Mouse (Mus musculus) neural tube, embryonic 11.5 days (tissue): ENCODE data around the gene Adgrl3. TPM values are rescaled to one million over a fixed set of nuclear protein-coding genes. Genes with fewer than 3 reads are reported as not detected.

ENCODE experiments used
- ATAC-seq: fragments of 200-750 bp; cut with Nextera tagmentation; 2 replicates; pipeline ENCODE4 v1.8.0; 2017; ENCODE audit warnings: moderate number of reproducible peaks, mild to moderate bottlenecking, moderate TSS enrichment, moderate library complexity; ENCODE audit not compliant: insufficient read depth, low FRiP score, low TSS enrichment
- DNase-seq: peaks from one replicate; pipeline ENCODE4 v3.0.0-alpha.2; 2015; ENCODE audit warnings: low spot score
- H3K27ac ChIP-seq: fragments of 300-500 bp; sonication (generic); 2 replicates; pipeline ENCODE4 v1.5.1; 2014; ENCODE audit warnings: low read depth, mild to moderate bottlenecking, low read length
- H3K27me3 ChIP-seq: fragments of 300-500 bp; sonication (generic); 2 replicates; pipeline ENCODE4 v1.6.1; 2014; ENCODE audit warnings: mild to moderate bottlenecking, low read length, mixed read lengths; ENCODE audit not compliant: control insufficient read depth, insufficient read depth
- H3K36me3 ChIP-seq: fragments of 300-500 bp; sonication (generic); 2 replicates; pipeline ENCODE4 v1.6.1; 2014; ENCODE audit warnings: mild to moderate bottlenecking, low read length, moderate library complexity, mixed read lengths; ENCODE audit not compliant: control insufficient read depth, insufficient read depth
- H3K4me1 ChIP-seq: fragments of 300-500 bp; sonication (generic); 2 replicates; pipeline ENCODE4 v1.6.1; 2014; ENCODE audit warnings: low read length, mixed read lengths; ENCODE audit not compliant: control insufficient read depth, insufficient read depth
- H3K4me2 ChIP-seq: fragments of 300-500 bp; sonication (generic); 2 replicates; pipeline ENCODE4 v1.6.1; 2014; ENCODE audit warnings: low read depth, mild to moderate bottlenecking, moderate library complexity
- H3K4me3 ChIP-seq: fragments of 300-500 bp; sonication (generic); 2 replicates; pipeline ENCODE4 v1.5.1; 2014; ENCODE audit warnings: low read depth, low read length
- H3K9ac ChIP-seq: fragments of 300-500 bp; sonication (generic); 2 replicates; pipeline ENCODE4 v1.6.1; 2014; ENCODE audit warnings: mild to moderate bottlenecking, low read length
- H3K9me3 ChIP-seq: fragments of 300-500 bp; sonication (generic); 2 replicates; pipeline ENCODE4 v1.6.1; 2016; ENCODE audit warnings: low read length; ENCODE audit not compliant: control insufficient read depth
- WGBS: fragments of 180-500 bp; shearing (Covaris S2); extraction: QIAGEN DNeasy Blood & Tissue Kit; methylation state at CpG from one replicate; pipeline ENCODE4 v1.1.7; 2014; 5-methylcytosine and 5-hydroxymethylcytosine counted together
- polyA plus RNA-seq: library from polyadenylated mRNA; unstranded; fragments of >200 nt; fragmentation: Nextera tagmentation; extraction: Ambion mirVana; gene quantifications from 2 replicates; pipeline ENCODE4 v1.2.1, GENCODE M21; 2014

The Adgrl3 gene
- polyA plus RNA-seq, 1 experiment from 2014 or later: 25.0 TPM

GRCm38 (mm10) chr5:81317406-81318112 lies 297.6 kb downstream of the Adgrl3 start:
- Histone ChIP-seq H3K36me3 (no peaks in the 10 kb centered on the region), H3K9ac (no peak overlapping the region), H3K27ac (no peak overlapping the region), H3K4me3 (no peak overlapping the region), H3K27me3 (no peaks in the 10 kb centered on the region), H3K9me3 (no peaks in the 10 kb centered on the region), H3K4me1 (no peaks in the 10 kb centered on the region), H3K4me2 (no peak overlapping the region)
- ATAC-seq (no peak), DNase-seq (no peak)
- 95% methylated on average over 3 of the region's 3 CpGs for WGBS

- ATAC-seq: no peak
- Histone ChIP-seq H3K9me3 (no peaks in the 10 kb centered on the region), H3K4me3 (no peak overlapping the region), H3K4me2 (no peak overlapping the region), H3K27me3 (no peaks in the 10 kb centered on the region), H3K9ac (no peak overlapping the region), H3K27ac (no peak overlapping the region), H3K36me3 (no peaks in the 10 kb centered on the region), H3K4me1 (no peaks in the 10 kb centered on the region)
- WGBS: 85% methylated on average over 2 of the region's 2 CpGs
- DNase-seq: no peak
Observed at GRCm38 (mm10) chr5:81321276-81321934, 301.5 kb downstream of the Adgrl3 start.

- H3K27ac ChIP-seq: no peak overlapping the region
- H3K9ac ChIP-seq: no peak overlapping the region
- no peaks in the 10 kb centered on the region for H3K4me1 ChIP-seq
- H3K4me3 ChIP-seq: no peak overlapping the region
- DNase-seq: no peak
- no peak overlapping the region for H3K4me2 ChIP-seq
- H3K36me3 ChIP-seq: no peaks in the 10 kb centered on the region
- H3K9me3 ChIP-seq: no peaks in the 10 kb centered on the region
- no peak for ATAC-seq
- WGBS: 98% methylated on average over 4 of the region's 4 CpGs
- no peaks in the 10 kb centered on the region for H3K27me3 ChIP-seq
Observed at GRCm38 (mm10) chr5:81322064-81322463, 302.1 kb downstream of the Adgrl3 start.

- Histone ChIP-seq H3K36me3 (no peaks in the 10 kb centered on the region), H3K9me3 (no peaks in the 10 kb centered on the region), H3K9ac (no peak overlapping the region), H3K27ac (no peak overlapping the region), H3K4me1 (no peaks in the 10 kb centered on the region), H3K27me3 (no peaks in the 10 kb centered on the region), H3K4me3 (no peak overlapping the region), H3K4me2 (no peak overlapping the region)
- ATAC-seq (no peak), DNase-seq (no peak)
- WGBS: 89% methylated on average over 4 of the region's 4 CpGs
Observed at GRCm38 (mm10) chr5:81326916-81327315, 307.0 kb downstream of the Adgrl3 start.

GRCm38 (mm10) chr5:81327392-81327791 lies 307.5 kb downstream of the Adgrl3 start:
- Histone ChIP-seq H3K9me3 (no peaks in the 10 kb centered on the region), H3K4me3 (no peak overlapping the region), H3K4me2 (no peak overlapping the region), H3K27ac (no peak overlapping the region), H3K4me1 (no peaks in the 10 kb centered on the region), H3K9ac (no peak overlapping the region), H3K36me3 (no peaks in the 10 kb centered on the region), H3K27me3 (no peaks in the 10 kb centered on the region)
- 86% methylated on average over 1 of the region's 1 CpGs for WGBS
- no peak for DNase-seq
- ATAC-seq: no peak

- H3K27ac ChIP-seq: no peak overlapping the region
- ATAC-seq: no peak
- no peak overlapping the region for H3K9ac ChIP-seq
Observed at GRCm38 (mm10) chr5:81329571-81329971, 309.6 kb downstream of the Adgrl3 start.

GRCm38 (mm10) chr5:81344330-81344729 lies 324.4 kb downstream of the Adgrl3 start:
- no peak overlapping the region for H3K4me2 ChIP-seq
- 0 out of 2 replicates have a peak, but pooled peaks have one; percentile 35 for ATAC-seq
- H3K4me1 ChIP-seq: no peaks in the 10 kb centered on the region
- H3K27me3 ChIP-seq: no peaks in the 10 kb centered on the region
- no peaks in the 10 kb centered on the region for H3K36me3 ChIP-seq
- WGBS: 47% methylated on average over 1 of the region's 1 CpGs
- no peak overlapping the region for H3K4me3 ChIP-seq
- no peak overlapping the region for H3K9ac ChIP-seq
- DNase-seq: peak; percentile 18
- no peaks in the 10 kb centered on the region for H3K9me3 ChIP-seq
- H3K27ac ChIP-seq: no peak overlapping the region

More at GRCm38 (mm10) chr5:81329571-81329971, 309.6 kb downstream of the Adgrl3 start:
- H3K36me3 ChIP-seq: no peaks in the 10 kb centered on the region
- WGBS: 22% methylated on average over 18 of the region's 18 CpGs
- no peak overlapping the region for H3K4me3 ChIP-seq
- H3K27me3 ChIP-seq: no peaks in the 10 kb centered on the region
- H3K4me2 ChIP-seq: peak overlapping the region; percentile 19; the same call in 1 of the 2 replicates
- H3K9me3 ChIP-seq: no peaks in the 10 kb centered on the region
- no peaks in the 10 kb centered on the region for H3K4me1 ChIP-seq
- DNase-seq: peak; percentile 16

- no peak for ATAC-seq
- Histone ChIP-seq H3K27me3 (no peaks in the 10 kb centered on the region), H3K4me3 (no peak overlapping the region), H3K9me3 (no peaks in the 10 kb centered on the region), H3K4me2 (no peak overlapping the region), H3K9ac (no peak overlapping the region), H3K36me3 (no peaks in the 10 kb centered on the region), H3K4me1 (no peaks in the 10 kb centered on the region), H3K27ac (no peak overlapping the region)
- WGBS: 54% methylated on average over 3 of the region's 3 CpGs
- DNase-seq: no peak
Observed at GRCm38 (mm10) chr5:81345096-81345435, 325.1 kb downstream of the Adgrl3 start.
